Mouse (Mus musculus) neural tube, embryonic 11.5 days (tissue): ENCODE measurements at regions not wholly inside any gene's neighbourhood (a gene's known extent, or its start where the extent isn't known, plus 50 kb on each side); places are given as distances from the start of the nearest gene placed in this dataset.
A peak's percentile ranks its signal among the peaks of the same experiment; 100 is the strongest.
"Not testable (repeated sequence)": the region's sequence is repeated elsewhere in the genome, so short reads cannot be mapped to it uniquely, and the experiment has no call there.

ENCODE experiments used
- ATAC-seq: fragments of 200-750 bp; cut with Nextera tagmentation; 2 replicates; pipeline ENCODE4 v1.8.0; 2017; ENCODE audit warnings: moderate number of reproducible peaks, mild to moderate bottlenecking, moderate TSS enrichment, moderate library complexity; ENCODE audit not compliant: insufficient read depth, low FRiP score, low TSS enrichment
- DNase-seq: peaks from one replicate; pipeline ENCODE4 v3.0.0-alpha.2; 2015; ENCODE audit warnings: low spot score
- H3K27ac ChIP-seq: fragments of 300-500 bp; sonication (generic); 2 replicates; pipeline ENCODE4 v1.5.1; 2014; ENCODE audit warnings: low read depth, mild to moderate bottlenecking, low read length
- H3K27me3 ChIP-seq: fragments of 300-500 bp; sonication (generic); 2 replicates; pipeline ENCODE4 v1.6.1; 2014; ENCODE audit warnings: mild to moderate bottlenecking, low read length, mixed read lengths; ENCODE audit not compliant: control insufficient read depth, insufficient read depth
- H3K36me3 ChIP-seq: fragments of 300-500 bp; sonication (generic); 2 replicates; pipeline ENCODE4 v1.6.1; 2014; ENCODE audit warnings: mild to moderate bottlenecking, low read length, moderate library complexity, mixed read lengths; ENCODE audit not compliant: control insufficient read depth, insufficient read depth
- H3K4me1 ChIP-seq: fragments of 300-500 bp; sonication (generic); 2 replicates; pipeline ENCODE4 v1.6.1; 2014; ENCODE audit warnings: low read length, mixed read lengths; ENCODE audit not compliant: control insufficient read depth, insufficient read depth
- H3K4me2 ChIP-seq: fragments of 300-500 bp; sonication (generic); 2 replicates; pipeline ENCODE4 v1.6.1; 2014; ENCODE audit warnings: low read depth, mild to moderate bottlenecking, moderate library complexity
- H3K4me3 ChIP-seq: fragments of 300-500 bp; sonication (generic); 2 replicates; pipeline ENCODE4 v1.5.1; 2014; ENCODE audit warnings: low read depth, low read length
- H3K9ac ChIP-seq: fragments of 300-500 bp; sonication (generic); 2 replicates; pipeline ENCODE4 v1.6.1; 2014; ENCODE audit warnings: mild to moderate bottlenecking, low read length
- H3K9me3 ChIP-seq: fragments of 300-500 bp; sonication (generic); 2 replicates; pipeline ENCODE4 v1.6.1; 2016; ENCODE audit warnings: low read length; ENCODE audit not compliant: control insufficient read depth
- WGBS: fragments of 180-500 bp; shearing (Covaris S2); extraction: QIAGEN DNeasy Blood & Tissue Kit; methylation state at CpG from one replicate; pipeline ENCODE4 v1.1.7; 2014; 5-methylcytosine and 5-hydroxymethylcytosine counted together

DNA sequence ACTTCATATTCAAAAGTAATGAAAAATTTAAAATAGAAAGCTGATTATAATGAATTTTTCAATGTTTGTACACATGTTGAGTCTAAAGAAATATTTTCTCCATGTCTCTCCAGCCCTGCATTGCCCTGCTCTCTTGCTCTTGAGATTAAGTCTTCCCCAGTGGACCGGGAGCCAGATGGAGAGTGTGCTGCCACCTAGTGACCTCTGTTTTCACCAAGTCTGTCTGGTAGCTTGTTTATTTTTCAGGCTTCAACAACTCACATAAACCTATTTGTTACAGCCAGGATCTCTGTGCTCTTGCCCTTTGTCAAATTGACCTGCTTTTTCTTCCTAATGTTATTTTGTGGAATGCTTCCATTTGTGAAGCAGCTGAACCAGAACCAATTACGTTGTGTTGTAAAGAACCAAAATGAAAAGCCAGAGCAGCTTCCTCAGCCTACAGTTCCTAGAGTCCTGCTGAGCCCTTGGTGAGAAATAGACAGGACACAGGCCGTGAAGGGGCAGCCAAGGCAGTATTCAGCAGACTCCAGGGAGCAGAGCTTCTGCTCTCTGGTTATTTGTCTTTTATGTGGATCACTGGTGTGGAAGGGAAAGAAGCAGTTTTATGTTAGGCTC lies 655.5 kb downstream of the Kcna4 start:
- Histone ChIP-seq H3K4me1 (no peaks in the 10 kb centered on the region), H3K27me3 (no peaks in the 10 kb centered on the region), H3K4me2 (no peak overlapping the region), H3K4me3 (no peak overlapping the region), H3K36me3 (no peaks in the 10 kb centered on the region), H3K9ac (no peak overlapping the region), H3K9me3 (no peaks in the 10 kb centered on the region), H3K27ac (no peak overlapping the region)
- DNase-seq (peak; percentile 65), ATAC-seq (peak; percentile 73)
- whole genome bisulfite sequencing: 3% methylated on average over 3 of the region's 3 CpGs

- not testable (repeated sequence) for H3K27ac ChIP-seq, H3K27me3 ChIP-seq, H3K4me1 ChIP-seq, H3K4me3 ChIP-seq, H3K36me3 ChIP-seq, H3K9me3 ChIP-seq, H3K4me2 ChIP-seq, H3K9ac ChIP-seq, ATAC-seq, DNase-seq
- WGBS: 91% methylated on average over 8 of the region's 9 CpGs
These were observed 665.2 kb downstream of the Kcna4 start for GRCm38 (mm10) chr2:107955608-107956127.

DNA sequence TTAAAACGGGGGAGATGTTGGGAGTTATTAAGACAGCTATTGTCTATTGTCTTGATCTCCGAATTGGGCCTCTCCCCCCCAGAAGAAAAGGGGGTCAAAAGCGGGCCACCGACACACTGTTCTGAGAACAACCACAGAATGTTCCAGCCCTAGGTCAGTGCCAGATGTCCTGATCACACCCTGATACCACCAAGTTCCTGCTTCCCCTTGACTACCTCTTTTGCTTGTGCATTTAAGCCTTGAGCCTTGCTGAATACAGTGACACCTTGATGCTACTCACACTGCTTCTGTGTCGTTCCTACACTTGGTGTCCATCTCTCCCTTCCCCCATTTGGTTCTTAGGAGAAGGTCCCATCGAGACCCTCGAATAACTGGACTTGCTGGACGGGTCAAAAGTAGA lies 673.5 kb downstream of the Kcna4 start:
- DNase-seq, H3K27me3 ChIP-seq, H3K4me2 ChIP-seq, H3K9ac ChIP-seq, H3K4me3 ChIP-seq, H3K4me1 ChIP-seq, H3K27ac ChIP-seq, H3K9me3 ChIP-seq, ATAC-seq, H3K36me3 ChIP-seq: not testable (repeated sequence)
- 92% methylated on average over 8 of the region's 8 CpGs for WGBS

DNA sequence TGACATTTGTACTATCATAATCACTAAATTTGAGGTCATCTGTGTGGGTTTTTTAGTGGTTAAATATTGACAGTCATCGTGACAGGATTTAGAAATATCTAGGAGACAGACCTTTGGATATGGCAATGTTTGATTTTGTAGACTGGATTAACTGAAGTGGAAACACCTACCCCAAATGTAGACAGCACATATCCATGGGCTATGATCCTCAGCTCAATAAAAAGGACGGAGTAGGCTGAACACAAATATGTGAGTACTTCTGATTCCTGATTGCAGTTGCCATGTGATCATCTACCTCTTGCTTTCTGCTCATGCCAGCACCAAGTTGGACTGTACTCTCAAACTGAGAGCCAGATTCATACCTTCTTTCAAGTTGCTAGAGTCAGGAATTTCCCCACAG lies 674.4 kb downstream of the Kcna4 start:
- H3K36me3 ChIP-seq: no peaks in the 10 kb centered on the region
- H3K27me3 ChIP-seq: no peaks in the 10 kb centered on the region
- no peak overlapping the region for H3K4me2 ChIP-seq
- 89% methylated on average over 2 of the region's 2 CpGs for WGBS
- H3K4me3 ChIP-seq: no peak overlapping the region
- no peak for ATAC-seq
- H3K9ac ChIP-seq: no peak overlapping the region
- H3K9me3 ChIP-seq: no peaks in the 10 kb centered on the region
- H3K27ac ChIP-seq: no peak overlapping the region
- H3K4me1 ChIP-seq: no peaks in the 10 kb centered on the region
- no peak for DNase-seq

GRCm38 (mm10) chr2:107965336-107966306 lies 675.2 kb downstream of the Kcna4 start:
- H3K36me3 ChIP-seq: no peaks in the 10 kb centered on the region
- H3K27me3 ChIP-seq: no peaks in the 10 kb centered on the region
- H3K4me1 ChIP-seq: no peaks in the 10 kb centered on the region
- DNase-seq (no peak), ATAC-seq (no peak)
- no peak overlapping the region for H3K4me3 ChIP-seq
- no peak overlapping the region for H3K4me2 ChIP-seq
- WGBS: 71% methylated on average over 7 of the region's 7 CpGs
- H3K9ac ChIP-seq: no peak overlapping the region
- no peaks in the 10 kb centered on the region for H3K9me3 ChIP-seq
- H3K27ac ChIP-seq: no peak overlapping the region

GRCm38 (mm10) chr2:107968526-107968925 lies 678.1 kb downstream of the Kcna4 start:
- H3K9me3 ChIP-seq: no peaks in the 10 kb centered on the region
- no peak overlapping the region for H3K4me2 ChIP-seq
- ATAC-seq (no peak), DNase-seq (no peak)
- no peak overlapping the region for H3K9ac ChIP-seq
- H3K27me3 ChIP-seq: no peaks in the 10 kb centered on the region
- no peaks in the 10 kb centered on the region for H3K4me1 ChIP-seq
- H3K27ac ChIP-seq: no peak overlapping the region
- no peak overlapping the region for H3K4me3 ChIP-seq
- 40% methylated on average over 2 of the region's 2 CpGs for WGBS
- H3K36me3 ChIP-seq: no peaks in the 10 kb centered on the region

DNA sequence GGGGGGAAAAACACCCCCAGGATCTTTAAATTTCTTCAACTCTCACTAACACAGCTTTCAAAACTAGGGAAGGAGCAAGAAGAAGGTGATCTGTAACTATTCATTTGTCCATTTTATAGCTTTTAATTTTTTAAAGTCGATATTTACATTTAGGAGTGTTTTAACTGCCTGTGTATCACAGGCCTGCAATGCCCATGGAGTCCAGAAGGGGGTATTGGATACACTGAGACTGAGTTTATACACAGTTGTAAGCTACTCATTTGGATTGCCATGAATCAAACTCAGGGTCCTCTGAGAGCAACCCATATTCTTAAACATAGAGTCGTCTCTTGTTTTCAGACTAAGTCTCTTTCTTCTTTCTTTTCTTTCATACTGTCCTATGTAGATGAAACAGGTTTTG lies 679.1 kb downstream of the Kcna4 start:
- H3K9me3 ChIP-seq: no peaks in the 10 kb centered on the region
- H3K36me3 ChIP-seq: no peaks in the 10 kb centered on the region
- DNase-seq: no peak
- H3K9ac ChIP-seq: no peak overlapping the region
- H3K4me1 ChIP-seq: no peaks in the 10 kb centered on the region
- no peak for ATAC-seq
- no peak overlapping the region for H3K27ac ChIP-seq
- H3K4me3 ChIP-seq: no peak overlapping the region
- WGBS: 83% methylated on average over 2 of the region's 2 CpGs
- no peak overlapping the region for H3K4me2 ChIP-seq
- H3K27me3 ChIP-seq: no peaks in the 10 kb centered on the region

GRCm38 (mm10) chr2:107973528-107973927 lies 683.1 kb downstream of the Kcna4 start:
- no peaks in the 10 kb centered on the region for H3K4me1 ChIP-seq
- H3K4me3 ChIP-seq: no peak overlapping the region
- no peaks in the 10 kb centered on the region for H3K36me3 ChIP-seq
- H3K9me3 ChIP-seq: no peaks in the 10 kb centered on the region
- ATAC-seq: no peak
- H3K27ac ChIP-seq: no peak overlapping the region
- H3K4me2 ChIP-seq: no peak overlapping the region
- no peak for DNase-seq
- no peak overlapping the region for H3K9ac ChIP-seq
- no peaks in the 10 kb centered on the region for H3K27me3 ChIP-seq
- WGBS: 70% methylated on average over 4 of the region's 4 CpGs
